Mouse (Mus musculus) kidney, adult 2 months (tissue): Measurements from ENCODE around the gene Syna.

ENCODE experiments used
- CTCF ChIP-seq: fragments of 200-500 bp; conservative IDR thresholded peaks from 2 replicates; pipeline ENCODE4 v1.5.1; 2011; ENCODE audit warnings: low read depth, mild to moderate bottlenecking, control low read depth, low read length, moderate library complexity, mixed read lengths; ENCODE audit not compliant: insufficient read depth, insufficient read length
- POLR2A ChIP-seq: fragments of 200-500 bp; IDR thresholded peaks from one replicate; pipeline ENCODE4 v1.6.1; 2011; ENCODE audit warnings: low read depth, low read length, control low read depth

DNA sequence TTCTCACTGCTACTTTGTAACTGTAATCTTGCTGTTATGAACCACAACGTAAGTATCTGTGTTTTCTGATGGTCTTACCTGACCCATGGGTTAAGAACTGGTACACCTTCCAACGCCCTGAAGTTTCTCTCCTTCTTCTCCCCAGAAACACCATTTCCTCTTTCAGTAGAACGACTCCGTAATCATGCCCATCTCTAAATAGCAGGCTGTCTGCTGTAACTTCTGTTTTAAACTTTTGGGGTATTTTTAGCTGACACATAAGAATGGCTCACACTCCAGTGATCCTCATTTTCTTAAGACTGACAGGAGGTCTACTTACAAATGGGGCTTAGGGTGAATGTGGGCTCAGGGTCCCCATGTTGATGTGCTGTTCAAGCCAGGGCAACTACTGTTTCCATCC is 39.9 kb downstream of the Syna start:
- TF ChIP-seq CTCF: no peak
- no peak for TF ChIP-seq POLR2A
